Mouse (Mus musculus): ENCODE data around the gene Kalrn.

GRCm38 (mm10) chr16:33954793-33955192, 618.5 kb downstream of the Kalrn start:
- TF ChIP-seq GATA1 (IDR thresholded peaks at IDR 0.05; ENCODE audit: borderline replicate concordance, low read length) (no peak), FLI1 (IDR thresholded peaks at IDR 0.05; ENCODE audit: low read length) (no peak)

Measured in megakaryocyte, embryonic 14.5 days (primary cell).